Mouse (Mus musculus) gastrocnemius, postnatal 25 days (tissue): ENCODE results near the gene Gin1. TPM values are rescaled to one million over a fixed set of nuclear protein-coding genes. Genes with fewer than 3 reads are reported as not detected.
"Not testable (repeated sequence)": the region's sequence is repeated elsewhere in the genome, so short reads cannot be mapped to it uniquely, and the experiment has no call there.

Experiments used
- DNase-seq: peaks from one replicate; pipeline ENCODE4 v3.0.0; 2022
- long read RNA-seq, 2 experiments: library from polyadenylated mRNA; stranded (forward); transcript quantifications; one replicate each; pipeline ENCODE4 v2.0.0; 2021
- total RNA-seq, 2 experiments: library from RNA; stranded (reverse); gene quantifications; 1 replicate in 1 of 2; 2 replicates in 1 of 2; pipeline ENCODE4 v1.2.3; 2021

Gin1 gene
- 1 to 10 TPM; 2.9 to 3.1 TPM for total RNA-seq
- long read RNA-seq, experiment 1, partial matches to known transcripts, result 0 of 4 reads
- long read RNA-seq, experiment 1, other reads (novel, unspliced or antisense), result 1 of 4 reads
- long read RNA-seq, experiment 2, partial matches to known transcripts, result 1 of 7 reads
- long read RNA-seq, experiment 2, other reads (novel, unspliced or antisense), result 1 of 7 reads

DNA sequence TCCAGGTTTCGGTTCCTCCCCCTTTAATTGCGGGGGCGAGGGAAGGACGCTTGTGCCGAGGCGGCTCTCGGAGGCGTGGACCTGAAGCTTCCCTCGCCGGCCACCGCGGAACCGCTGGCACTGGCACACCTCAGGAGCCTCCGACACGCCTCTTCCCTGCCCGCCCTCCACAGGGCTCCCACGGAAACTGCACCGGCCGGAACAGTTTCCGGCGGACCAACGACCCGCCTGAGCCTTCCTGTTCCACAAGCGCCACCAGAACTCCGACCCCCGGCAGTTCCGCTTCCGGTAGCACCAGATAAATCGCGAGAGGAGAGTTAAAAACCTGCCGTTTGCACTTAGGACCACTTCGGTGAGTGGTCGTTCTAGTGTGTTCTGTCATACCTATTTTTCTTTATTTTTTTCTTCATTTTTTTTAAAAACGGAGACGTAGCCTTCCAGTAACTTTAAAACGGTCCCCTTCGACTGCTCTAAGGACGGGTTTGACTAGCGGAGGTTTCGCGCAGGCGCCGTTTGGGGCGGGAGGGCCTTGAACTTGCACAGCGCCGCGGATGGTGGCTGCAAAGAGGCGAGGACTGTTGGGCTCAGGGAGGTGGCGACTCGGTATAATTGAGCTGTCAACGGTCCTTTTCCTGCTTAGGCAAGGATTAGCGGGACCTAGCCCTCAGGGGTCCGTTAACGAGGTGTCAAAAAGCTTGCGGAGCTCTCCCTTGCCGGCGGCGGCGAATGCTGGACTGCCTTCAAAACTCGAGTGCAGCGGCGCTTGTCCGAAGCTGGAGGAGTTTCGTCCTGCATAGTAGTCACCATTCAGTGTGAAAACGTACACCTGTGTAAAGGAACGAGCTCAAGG, at the start of gene Gin1, which contains the start of gene Ppip5k2:
TSS of gene Gin1 (plus strand) at position 269 of the 850 bp plus-strand sequence.
TSS of gene Ppip5k2 (minus strand) at position 508 of the 850 bp plus-strand sequence.
- DNase-seq, result peak; percentile 92

DNA sequence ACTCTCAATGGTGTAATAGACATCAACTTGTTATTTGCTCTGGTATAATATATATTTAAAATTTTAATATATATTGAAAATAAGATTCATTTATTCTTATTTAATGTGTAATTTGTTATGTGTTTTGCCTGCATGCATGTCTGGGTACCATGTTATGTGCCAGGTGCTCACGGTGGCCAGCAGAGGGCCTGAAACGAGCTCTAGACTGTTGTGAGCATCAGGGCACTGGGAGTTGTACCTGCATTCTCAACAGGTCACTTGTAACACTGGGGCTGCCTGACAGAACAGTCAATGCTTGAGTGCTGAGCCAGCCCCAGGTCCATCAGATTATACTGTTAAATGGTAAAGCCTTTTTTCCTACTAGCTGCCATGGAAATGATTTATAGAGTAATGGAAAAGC, 43.2 kb upstream of the Gin1 start:
- DNase-seq, result no peak

DNA sequence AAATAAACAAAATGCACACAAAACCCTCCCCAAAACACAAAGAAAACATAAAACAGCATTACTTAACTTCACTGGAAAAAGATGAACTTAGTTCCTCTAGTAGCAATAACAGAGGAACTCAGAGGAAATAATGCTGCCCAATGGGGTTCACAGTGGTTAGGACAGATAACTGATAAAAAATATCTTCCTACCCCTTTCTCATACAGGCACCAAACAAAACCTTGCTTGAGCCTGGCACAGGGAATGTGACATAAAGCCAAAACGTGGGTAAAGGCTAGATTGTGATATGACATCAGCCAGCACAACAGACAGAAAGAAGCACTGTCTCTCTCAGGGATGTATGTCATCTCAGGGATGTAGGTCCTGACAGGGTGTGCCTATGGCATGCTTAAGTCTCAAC, 40.6 kb upstream of the Gin1 start:
- DNase-seq, result no peak

DNA sequence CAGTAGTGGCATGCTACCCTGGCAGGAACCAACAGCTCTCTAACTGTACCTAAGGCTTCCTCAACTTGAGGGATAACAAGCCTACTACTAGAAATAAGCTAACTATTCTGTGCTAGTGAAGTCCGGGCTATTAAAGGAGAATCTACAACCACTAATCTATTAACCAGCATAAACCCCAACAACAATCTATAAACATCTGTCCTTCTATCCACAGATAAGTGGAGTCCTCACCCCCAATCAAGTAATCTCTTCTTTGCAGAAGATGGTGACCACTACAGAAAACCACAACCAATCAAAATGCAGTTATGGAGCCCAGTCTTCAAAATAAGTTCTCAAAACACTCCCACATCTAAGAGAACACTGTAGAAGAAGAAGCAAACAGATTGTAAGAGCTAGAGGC, 26.9 kb upstream of the Gin1 start:
- DNase-seq, result no peak

DNA sequence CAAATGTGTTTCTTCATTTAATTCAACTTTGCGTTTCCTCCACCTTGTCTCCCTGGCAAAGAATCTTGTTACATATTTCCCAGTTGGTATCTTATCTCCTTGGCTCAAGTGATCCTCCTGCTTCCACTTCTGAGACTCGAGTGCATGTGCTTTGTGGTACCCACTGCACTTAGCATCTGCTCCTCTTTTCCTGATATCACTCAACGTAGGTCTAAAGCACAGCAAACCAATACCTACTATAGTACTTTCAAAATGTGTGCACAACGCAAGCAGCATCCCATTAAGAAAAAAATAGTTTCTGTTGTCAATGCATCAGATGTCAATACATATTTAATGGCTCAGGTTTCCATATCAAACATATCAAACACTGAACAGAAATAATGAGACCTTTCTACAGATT, 24.3 kb upstream of the Gin1 start:
- no peak for DNase-seq

DNA sequence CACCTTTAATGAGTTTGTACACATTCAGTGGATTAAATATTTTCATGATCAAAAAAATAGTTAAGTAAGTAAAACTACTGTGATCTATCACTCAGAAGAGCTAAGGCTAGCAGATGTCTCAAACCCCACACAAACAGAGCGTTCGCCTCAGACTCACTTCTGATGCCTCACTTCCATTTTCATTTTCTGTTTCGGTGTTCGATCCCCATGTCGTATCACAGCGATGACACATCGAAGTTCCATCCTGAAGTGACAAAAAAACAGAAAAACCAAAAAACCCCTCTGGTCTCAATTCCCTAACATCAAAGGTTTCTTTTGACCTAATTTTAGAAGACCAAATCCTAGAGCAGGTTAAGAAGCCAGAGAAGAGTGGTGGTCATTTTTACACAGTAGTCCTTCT, 23.7 kb upstream of the Gin1 start:
- DNase-seq, result no peak

DNA sequence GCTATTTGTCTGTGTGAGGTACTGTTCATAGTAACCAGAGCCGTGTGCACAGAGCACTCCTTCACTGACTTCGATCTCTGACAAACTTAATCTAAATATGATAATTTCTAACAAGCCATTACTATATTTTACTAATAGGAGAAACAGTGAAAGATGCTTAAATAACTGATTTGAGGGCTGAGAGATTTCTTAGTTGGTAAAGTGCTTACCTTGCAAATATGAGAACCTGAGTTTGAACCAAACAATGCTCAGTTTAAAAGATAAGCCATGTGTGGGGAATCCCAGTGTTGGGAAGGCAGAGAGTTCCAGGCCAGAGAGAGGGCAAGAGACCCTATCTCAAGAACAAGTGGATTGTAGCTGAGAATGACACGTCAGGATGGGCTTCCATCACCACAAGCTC, 21.8 kb upstream of the Gin1 start:
- no peak for DNase-seq

DNA sequence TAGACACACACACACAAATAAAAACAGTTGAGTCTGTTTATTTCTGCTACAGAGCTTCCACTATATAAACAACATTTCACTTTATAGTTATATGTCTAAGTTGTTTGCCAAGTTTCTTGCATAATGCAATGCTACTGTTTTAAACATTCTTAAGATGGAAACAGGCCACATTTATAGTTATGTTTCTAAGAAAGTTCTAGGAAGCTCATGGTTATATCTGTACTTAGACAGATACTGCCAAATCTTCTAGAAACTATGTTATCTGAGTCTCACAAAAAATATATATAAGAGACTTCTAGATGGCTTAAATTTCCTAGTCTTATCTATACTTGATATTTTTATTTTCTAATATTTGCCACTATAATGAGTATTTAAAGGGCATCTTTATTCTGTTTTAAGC, 16.8 kb upstream of the Gin1 start:
- DNase-seq, result no peak

DNA sequence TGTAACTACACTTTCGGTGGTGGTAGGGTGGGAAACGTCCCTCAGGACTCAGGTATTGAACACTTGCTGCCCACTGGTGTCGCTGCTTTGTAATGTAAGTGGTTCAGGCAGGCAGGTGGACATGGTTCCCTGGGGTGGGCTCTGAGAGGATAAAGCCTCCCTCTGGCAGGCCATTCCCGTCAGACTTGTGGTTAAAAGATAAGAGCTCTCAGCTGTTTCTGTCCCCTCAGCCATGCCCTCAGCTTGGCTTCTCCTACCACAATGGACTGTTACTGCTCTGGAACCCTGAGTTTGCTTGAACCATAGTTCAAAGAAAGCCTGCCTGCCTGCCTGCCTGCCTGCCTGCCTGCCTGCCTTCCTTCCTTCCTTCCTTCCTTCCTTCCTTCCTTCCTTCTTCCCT, 15.6 kb upstream of the Gin1 start:
- DNase-seq, result no peak

DNA sequence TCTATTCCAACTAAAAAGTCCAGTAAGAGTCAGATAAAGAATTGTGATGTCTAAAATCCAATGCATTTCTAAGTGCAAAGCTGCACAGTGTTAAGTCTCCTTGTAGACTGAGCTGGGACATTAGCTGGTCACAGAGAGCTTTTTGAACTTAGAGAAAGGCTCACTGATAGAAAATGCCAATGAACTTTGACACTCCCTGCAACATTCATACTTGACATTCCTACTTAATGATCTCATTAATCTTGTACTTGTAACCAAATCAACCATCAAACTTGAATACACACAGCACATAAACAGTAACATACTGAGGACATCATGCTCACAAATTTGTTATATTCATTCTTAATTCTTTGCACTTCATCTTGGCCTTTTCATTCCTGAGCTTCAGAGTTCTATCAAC, 10.1 kb upstream of the Gin1 start:
- DNase-seq, result no peak

DNA sequence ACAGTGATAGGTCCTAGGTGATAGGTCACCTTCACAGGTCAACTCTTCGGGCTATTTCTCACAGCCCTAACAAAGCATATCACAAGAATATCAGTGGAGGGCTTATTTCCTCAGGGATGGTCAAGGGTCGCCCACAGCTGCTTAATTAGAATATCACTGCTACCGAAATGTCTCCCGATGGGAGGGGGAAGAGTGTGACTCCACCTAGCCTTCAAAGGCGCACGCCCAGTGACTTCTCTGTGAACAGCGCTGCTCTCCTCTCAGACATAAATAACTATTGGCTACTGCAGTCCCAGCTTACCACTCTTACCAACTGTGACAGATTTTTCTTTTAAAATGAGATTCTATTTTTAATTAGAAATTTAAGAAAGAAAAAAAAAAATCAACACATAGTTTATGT, 9.4 kb upstream of the Gin1 start:
- no peak for DNase-seq

DNA sequence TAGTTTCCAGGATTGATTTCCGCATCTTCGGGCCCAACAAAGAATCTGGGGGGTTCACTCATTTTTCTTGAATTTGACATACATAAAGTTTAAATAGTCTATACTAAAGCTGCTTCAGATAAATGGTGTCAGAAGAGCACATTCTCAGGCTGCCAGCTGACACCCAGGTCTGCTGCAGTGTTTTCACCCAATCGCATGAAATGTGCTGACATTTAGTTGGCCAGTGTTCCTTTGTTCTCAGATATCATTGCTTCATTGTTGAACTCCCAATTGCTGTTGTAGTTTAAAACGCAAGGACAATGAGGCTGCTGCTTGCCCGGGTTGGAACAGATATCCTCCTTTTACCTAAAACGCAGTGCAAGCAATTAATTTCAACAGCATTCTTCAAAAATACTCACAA, 8.5 kb upstream of the Gin1 start:
- DNase-seq, result no peak

DNA sequence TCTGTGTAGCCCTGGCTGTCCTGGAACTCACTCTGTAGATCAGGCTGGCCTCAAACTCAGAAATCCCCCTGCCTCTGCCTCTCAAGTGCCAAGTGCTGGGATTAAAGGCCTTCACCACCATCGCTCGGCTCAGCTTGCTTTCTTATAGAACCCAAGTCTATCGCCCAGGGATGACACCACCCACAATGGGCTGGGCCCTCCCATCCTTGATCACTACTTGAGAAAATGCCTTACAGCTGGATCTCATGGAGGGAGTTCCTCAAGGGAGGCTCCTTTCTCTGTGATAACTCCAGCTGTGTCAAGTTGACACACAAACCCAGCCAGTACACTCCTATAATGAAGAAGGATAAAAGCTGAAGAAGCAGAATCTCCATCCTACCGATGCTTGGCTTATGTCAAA, 4.3 kb upstream of the Gin1 start:
- not testable (repeated sequence) for DNase-seq

DNA sequence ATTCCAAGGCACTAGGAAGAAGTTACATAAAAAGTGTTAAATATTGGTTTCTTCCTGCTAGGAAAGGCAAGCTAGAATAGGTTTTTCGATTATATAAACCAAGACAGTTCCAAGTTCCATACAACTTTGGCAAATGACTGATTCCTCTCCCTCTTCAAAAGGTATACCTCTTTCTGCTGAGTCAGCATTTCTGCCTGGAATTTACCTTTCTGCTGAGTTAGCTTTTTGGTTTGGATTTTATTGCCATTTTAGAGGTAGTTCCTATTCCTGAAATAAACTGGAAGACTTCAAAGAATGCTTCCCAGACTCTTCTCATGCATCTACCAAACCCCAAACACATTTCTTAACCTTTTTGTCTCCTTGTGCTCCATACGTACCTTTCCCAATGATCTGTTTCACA, 1.9 kb upstream of the Gin1 start:
- DNase-seq, result no peak

DNA sequence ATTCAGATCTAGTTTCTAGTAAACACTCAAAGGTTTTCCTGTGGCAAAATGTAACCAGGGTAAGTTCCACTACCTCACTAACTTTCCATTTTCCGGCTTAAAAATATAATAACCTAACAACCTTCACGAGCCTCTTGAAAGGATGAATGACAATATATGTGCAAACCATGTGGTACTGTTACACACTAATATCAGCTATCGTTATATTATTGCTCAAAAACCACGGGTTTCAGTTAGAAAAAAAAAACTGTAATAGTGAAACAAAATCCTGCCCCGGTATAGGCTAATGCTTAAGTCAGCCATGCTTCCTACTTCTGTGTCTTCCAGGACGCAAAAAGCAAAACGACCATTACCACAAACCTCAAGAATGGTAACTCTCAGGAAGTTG, 1.1 kb upstream of the Gin1 start:
- DNase-seq, result no peak

DNA sequence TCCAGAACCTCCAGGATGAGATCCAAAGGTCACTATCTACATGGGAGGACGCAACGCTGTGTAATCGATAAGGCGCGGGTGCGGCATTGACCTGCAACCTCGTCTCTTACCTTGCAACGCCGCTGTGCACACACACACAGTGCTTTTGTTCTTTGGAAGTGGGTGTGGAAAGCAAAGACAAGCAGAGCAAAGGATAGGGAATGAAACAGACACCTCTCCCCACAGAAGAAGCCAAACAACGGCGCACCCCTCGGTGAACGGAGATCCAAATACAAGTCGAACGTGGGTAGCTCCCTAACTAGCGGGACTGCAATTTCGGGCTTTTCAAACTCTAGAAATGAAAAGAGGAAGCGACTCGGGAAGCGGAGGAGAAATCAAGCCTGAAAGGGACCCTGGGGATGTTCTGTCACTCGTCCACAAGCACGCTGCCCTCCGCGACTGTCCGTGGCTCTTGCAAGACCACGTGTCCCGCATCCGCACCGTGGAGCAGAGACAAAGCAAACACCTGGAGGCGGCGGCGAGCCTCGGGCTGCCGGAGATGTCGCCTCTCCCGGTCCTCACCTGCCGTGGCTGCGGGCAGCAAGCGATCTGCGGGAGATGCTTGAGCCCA, 573 bp upstream of the Gin1 start:
- no peak for DNase-seq

DNA sequence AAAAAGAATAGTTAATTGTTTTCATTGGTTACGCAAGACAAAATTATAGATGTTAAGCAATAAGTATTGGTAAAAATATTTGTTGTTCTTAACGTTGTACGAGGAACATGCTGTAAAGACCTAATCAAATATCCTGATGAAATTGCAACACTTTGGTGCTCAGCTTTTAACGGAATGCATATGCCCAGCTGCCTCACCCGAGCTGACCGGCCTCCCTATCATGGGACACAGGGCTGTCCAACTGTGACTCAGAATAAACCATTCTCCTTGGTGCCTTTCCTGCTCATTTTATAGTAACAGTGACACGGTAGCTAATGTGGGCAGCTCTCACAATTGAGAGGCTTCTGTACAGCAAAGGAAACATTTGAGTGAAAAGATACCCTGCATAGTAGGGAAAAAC, 1.1 kb downstream of the Gin1 start:
- no peak for DNase-seq

DNA sequence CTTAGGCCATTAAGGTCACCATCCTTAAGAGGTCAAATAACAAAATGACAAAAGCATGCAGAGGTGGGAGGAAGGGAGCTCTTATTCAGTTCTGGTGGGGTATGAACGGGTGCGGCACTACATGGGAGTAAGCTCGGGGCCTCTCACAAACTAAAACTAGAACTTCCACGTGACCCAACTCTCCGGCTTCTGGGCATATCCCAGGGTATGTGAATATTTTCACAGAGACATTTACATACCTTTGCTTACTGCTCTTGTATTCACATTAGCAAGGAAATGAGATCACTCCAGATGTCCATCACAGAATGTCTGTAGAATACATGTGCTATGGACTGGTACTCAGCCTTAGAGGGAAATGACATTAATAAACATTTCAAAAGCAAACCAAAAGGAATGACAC, 1.8 kb downstream of the Gin1 start:
- DNase-seq, result no peak

DNA sequence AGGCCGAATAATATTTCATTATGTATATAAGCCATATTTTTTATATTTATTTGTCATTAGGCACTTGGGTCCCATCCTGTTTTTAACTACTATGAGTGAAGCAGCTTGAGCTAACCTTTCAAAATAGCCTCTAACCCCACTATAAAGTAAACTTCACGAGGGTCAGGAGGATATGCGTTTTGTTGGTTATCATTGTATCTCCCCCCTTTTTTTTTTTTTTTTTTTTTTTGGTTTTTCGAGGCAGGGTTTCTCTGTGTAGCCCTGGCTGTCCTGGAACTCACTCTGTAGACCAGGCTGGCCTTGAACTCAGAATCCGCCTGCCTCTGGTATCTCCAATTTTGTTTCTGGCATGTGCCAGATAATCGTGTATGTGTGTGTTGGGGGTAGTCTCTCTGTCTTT, 3.4 kb downstream of the Gin1 start:
- no peak for DNase-seq

DNA sequence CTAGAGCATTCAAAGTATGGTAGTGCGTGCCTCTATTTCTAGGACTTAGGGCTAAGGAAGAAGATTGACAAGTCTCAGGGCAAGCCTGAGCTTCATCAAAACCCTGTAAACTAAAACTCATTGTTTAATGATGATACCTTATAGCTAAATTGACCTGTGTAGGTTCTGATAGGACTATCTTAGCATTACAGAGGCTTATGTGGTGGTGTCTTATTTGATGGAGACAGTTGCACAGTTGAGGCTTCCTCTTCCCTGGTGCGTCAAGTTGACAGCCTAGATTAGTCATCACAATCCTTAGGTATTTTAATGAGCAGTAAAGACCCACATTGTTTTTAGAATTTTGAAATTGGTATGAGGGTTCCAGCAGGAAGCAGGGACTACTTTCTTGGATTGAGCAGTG, 4.0 kb downstream of the Gin1 start:
- no peak for DNase-seq

DNA sequence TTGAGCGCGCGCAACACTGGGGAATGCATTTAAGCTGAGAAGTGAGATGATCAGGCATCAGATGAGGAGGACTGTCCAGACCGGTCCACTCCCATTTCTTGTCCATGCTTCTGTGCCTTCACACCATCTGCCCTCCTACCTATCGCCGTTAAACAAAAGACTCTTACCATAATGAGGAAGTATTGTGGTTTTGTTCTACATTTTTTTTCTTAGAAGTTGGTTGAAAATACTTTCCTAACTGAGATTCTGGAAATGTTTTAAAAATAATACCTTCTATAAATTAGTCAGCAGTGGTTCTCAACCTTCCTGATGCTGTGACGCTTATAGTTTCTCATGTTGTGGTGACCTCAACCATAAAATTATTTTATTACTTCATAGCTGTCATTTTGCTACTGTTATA, 11.7 kb downstream of the Gin1 start:
- no peak for DNase-seq

DNA sequence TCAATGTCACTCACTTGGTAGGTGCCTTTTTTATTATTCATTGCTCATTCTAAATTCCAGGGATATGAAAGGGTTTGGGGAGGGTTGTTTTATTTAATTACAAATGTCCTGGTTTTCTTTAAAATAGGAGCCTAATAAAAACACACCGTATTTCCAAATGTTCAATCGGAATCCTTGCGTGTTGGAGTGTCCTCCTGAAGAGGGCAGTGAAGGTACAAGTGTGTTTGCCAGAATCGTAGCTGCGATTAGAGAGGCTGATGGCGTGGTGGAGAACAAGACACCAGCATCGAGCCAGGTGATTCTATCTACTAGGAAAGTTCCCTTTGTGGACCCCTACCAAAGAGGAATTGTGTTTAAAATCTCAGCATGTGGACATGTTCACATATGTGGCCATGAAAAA, 15.0 kb downstream of the Gin1 start:
- DNase-seq, result no peak

DNA sequence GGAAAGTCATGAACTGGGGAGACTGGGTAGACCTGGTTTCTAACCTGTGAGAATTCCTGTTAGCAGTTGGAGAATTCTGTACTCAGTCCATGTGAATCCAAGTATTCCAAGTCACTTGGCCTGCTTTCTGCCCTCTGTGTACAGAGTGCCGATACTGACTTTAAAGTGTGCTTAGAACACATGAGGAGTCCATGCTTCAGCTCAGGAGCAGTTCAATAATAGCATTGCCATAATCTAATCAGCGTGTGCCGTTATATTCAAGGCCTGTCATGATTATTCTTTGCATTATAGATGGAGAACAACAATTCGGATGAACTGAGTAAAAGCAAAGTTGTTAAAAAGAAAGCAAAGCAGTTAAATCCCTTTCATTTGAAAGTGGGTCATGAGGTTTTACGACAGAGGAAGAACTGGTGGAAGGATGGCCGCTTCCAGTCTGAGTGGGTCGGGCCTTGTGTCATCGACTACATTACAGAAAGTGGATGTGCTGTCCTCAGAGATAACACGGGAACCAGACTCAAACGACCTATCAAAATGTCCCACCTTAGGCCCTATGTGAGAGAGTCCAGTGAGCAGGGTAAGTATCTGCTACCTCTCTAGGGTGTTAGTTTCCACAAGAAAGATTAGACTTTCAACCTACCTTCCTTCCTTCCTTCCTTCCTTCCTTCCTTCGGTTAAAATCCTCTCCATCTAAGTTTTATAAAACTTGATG, 15.9 kb downstream of the Gin1 start:
- no peak for DNase-seq
